Mouse (Mus musculus): ENCODE results near the gene Olfr930.

Gene Olfr930

DNA sequence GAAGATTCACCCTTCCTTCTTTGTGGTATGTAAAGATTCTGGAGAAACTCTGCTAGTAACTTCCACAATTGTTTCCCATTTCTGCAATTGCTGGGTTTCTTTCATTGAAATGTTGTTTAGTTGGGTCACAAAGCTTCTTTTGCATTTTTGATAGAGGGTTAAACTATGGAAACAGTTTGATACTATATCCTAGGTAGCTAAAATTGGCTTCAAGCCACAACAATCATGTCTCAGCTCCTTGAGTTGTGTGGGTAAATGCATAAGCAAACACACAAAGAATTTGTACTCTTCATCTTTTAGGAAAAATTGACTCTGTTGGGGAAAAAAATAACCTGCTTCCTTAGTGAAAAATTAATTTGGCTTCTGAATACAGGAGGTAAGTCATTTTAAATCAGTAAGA, at the start of gene Olfr930:
Gene Olfr930, plus strand, starts transcription at position 301 of the 400 bp plus-strand sequence.
- DNase-seq, result no peak

DNA sequence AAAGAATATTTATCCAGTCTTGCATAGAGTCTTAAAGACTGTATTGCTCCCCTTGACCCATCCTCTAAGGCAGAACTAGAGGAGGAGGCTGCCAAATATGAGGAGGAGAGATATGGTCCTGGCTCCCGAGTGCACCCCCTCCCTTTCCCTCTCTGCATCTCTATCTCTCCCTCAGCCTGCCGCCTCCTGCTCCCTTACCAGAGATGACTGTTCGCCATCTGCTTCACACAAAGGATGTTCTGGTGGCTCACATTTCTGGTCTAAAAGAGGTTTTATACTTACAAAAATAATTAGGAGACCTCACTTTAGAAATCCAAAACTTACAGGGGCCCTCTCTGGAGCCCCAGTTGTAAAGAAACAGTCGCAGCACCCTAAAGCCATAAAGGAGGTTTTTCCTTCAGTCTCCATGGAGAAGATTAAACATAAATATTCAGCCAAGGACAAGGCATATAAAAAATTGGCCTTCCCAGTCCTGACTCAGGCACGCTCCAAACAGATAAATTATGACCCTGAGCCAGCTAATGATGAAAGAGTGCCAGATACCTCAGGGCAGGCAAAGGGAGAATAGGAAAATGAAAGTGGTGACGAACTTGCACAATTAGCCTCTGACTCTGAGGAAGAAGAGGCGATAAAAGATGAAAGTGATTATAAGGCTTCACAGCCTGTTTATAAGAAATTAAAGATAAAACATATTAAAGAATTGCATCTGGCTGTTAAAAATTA, 24.0 kb downstream of the Olfr930 start:
- DNase-seq, result no peak

DNA sequence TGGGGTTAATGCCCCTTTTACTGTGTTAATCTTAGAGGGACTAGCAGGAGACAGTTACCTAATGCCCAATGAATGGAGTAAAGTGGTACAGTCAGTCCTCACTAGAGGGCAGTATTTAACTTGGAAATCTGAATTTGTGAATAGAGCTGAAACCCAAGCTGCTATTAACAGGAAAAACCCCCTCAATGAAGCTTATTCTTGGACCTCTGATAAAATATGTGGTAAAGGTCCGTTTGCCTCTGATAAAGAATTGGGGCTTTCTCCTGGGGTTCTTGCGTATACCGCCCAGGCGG, 24.5 kb downstream of the Olfr930 start:
- DNase-seq, result no peak

DNA sequence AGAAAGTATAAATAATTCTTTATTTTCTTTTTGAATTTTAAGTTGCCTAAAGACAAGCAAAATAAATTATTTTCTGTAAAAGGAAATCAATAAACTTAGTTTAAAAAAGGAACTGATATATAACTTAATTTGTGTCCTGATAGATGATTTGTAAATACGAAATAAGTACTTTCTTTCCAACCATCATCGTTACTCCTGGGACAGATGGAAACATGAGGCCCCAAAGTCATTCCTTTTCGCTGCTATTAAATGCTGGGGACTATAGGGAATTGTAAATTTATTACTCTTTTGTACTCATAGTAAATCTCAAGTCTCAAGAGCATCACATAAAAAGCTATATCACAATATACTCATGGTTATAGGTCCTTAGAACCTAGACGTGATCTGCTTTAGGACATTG, 42.4 kb downstream of the Olfr930 start, which contains the start of gene Olfr933:
Gene Olfr933, plus strand, starts transcription at position 301 of the 400 bp plus-strand sequence.
- DNase-seq, result no peak
